Mouse (Mus musculus): Measurements from ENCODE around the gene Rarb. TPM values are rescaled to one million over a fixed set of nuclear protein-coding genes. Genes with fewer than 3 reads are reported as not detected.

The Rarb gene
- polyA plus RNA-seq, 1 experiment from 2014 or later = 61.2 TPM

GRCm38 (mm10) chr14:16448269-16448987 is 370.5 kb downstream of the Rarb start:
- DNase-seq (ENCODE audit: low spot score) (no peak), ATAC-seq (ENCODE audit: insufficient read depth, low FRiP score, low TSS enrichment) (peak; percentile 36; the same call in 1 of the 2 replicates)
- H3K4me3 ChIP-seq (ENCODE audit: low read depth, low read length) = no peak overlapping the region
- no peak overlapping the region for H3K9ac ChIP-seq (ENCODE audit: low read length)
- H3K27ac ChIP-seq (ENCODE audit: low read depth, low read length) = 0 out of 2 replicates have a peak overlapping the region, but pooled peaks have one; percentile 14
- H3K4me2 ChIP-seq (ENCODE audit: low read depth) = no peak overlapping the region
- no peaks in the 10 kb centered on the region for H3K27me3 ChIP-seq (ENCODE audit: control insufficient read depth, insufficient read depth, low read length)
- 57% methylated on average over 4 of the region's 4 CpGs for WGBS
- H3K36me3 ChIP-seq (ENCODE audit: control insufficient read depth, insufficient read depth, low read length) = no peaks in the 10 kb centered on the region
- no peaks in the 10 kb centered on the region for H3K9me3 ChIP-seq (ENCODE audit: control insufficient read depth, low read length)
- no peaks in the 10 kb centered on the region for H3K4me1 ChIP-seq (ENCODE audit: control insufficient read depth, insufficient read depth, low read length)

- WGBS = 38% methylated on average over 3 of the region's 3 CpGs
- H3K9ac ChIP-seq (ENCODE audit: low read length) = no peak overlapping the region
- H3K4me3 ChIP-seq (ENCODE audit: low read depth, low read length) = no peak overlapping the region
- no peaks in the 10 kb centered on the region for H3K9me3 ChIP-seq (ENCODE audit: control insufficient read depth, low read length)
- H3K4me2 ChIP-seq (ENCODE audit: low read depth) = no peak overlapping the region
- H3K27ac ChIP-seq (ENCODE audit: low read depth, low read length) = no peak overlapping the region
- no peaks in the 10 kb centered on the region for H3K27me3 ChIP-seq (ENCODE audit: control insufficient read depth, insufficient read depth, low read length)
- no peaks in the 10 kb centered on the region for H3K36me3 ChIP-seq (ENCODE audit: control insufficient read depth, insufficient read depth, low read length)
- H3K4me1 ChIP-seq (ENCODE audit: control insufficient read depth, insufficient read depth, low read length) = no peaks in the 10 kb centered on the region
- peak; percentile 82 for ATAC-seq (ENCODE audit: insufficient read depth, low FRiP score, low TSS enrichment)
- DNase-seq (ENCODE audit: low spot score) = peak; percentile 54
Measured at GRCm38 (mm10) chr14:16447587-16447986, 371.4 kb downstream of the Rarb start.

- Histone ChIP-seq H3K9ac (ENCODE audit: low read length) (no peak overlapping the region), H3K36me3 (ENCODE audit: control insufficient read depth, insufficient read depth, low read length) (peaks cover 4% of the 10 kb centered on the region; the same call in 1 of the 2 replicates), H3K27ac (ENCODE audit: low read depth, low read length) (no peak overlapping the region), H3K4me3 (ENCODE audit: low read depth, low read length) (no peak overlapping the region), H3K4me1 (ENCODE audit: control insufficient read depth, insufficient read depth, low read length) (no peaks in the 10 kb centered on the region), H3K9me3 (ENCODE audit: control insufficient read depth, low read length) (no peaks in the 10 kb centered on the region), H3K27me3 (ENCODE audit: control insufficient read depth, insufficient read depth, low read length) (no peaks in the 10 kb centered on the region), H3K4me2 (ENCODE audit: low read depth) (no peak overlapping the region)
- no peak for ATAC-seq (ENCODE audit: insufficient read depth, low FRiP score, low TSS enrichment)
- WGBS = 84% methylated on average over 4 of the region's 4 CpGs
- DNase-seq (ENCODE audit: low spot score) = no peak
Measured at GRCm38 (mm10) chr14:16444859-16445258, 374.1 kb downstream of the Rarb start.

DNA sequence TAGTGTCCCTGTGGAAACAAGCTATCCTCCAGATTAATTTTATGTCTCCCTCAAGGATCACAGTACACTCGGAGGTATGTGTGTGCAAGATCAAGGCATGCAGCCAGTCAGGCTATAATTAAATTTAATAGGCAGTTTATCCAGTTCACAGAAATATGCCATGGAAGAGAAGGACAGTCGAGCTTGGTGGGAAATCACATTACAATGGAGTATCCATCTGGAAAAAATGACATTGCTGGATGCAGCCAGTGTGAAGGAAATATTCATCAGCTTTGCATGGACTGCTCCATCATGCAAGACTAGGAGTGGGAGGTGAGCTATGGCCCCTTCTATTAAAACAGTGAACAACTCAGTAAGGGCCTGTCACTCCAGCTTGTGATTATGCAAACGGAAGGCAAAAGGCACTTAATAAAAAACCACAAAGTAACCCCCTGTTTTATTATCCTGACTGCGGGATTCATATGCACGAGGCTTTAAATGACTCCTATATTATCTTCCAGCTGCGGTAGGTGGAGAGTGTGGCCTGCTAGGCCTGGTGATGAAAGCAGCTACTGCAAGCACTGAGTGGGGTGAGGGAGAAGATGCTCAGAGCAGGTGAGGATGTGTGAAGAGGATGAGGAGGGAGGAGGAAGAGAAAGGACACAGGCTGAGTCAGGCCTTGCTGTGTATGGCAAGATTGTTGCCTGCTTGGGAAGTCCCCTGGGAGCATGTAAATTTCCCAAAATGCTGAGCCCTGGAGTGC is 379.4 kb downstream of the Rarb start:
- H3K9ac ChIP-seq (ENCODE audit: low read length) = no peak overlapping the region
- no peaks in the 10 kb centered on the region for H3K9me3 ChIP-seq (ENCODE audit: control insufficient read depth, low read length)
- no peak overlapping the region for H3K4me3 ChIP-seq (ENCODE audit: low read depth, low read length)
- H3K27ac ChIP-seq (ENCODE audit: low read depth, low read length) = no peak overlapping the region
- H3K36me3 ChIP-seq (ENCODE audit: control insufficient read depth, insufficient read depth, low read length) = peaks cover 6% of the 10 kb centered on the region; the same call in 1 of the 2 replicates
- ATAC-seq (ENCODE audit: insufficient read depth, low FRiP score, low TSS enrichment) (peak; percentile 46; the same call in 1 of the 2 replicates), DNase-seq (ENCODE audit: low spot score) (no peak)
- WGBS = 70% methylated on average over 6 of the region's 6 CpGs
- H3K27me3 ChIP-seq (ENCODE audit: control insufficient read depth, insufficient read depth, low read length) = no peaks in the 10 kb centered on the region
- H3K4me2 ChIP-seq (ENCODE audit: low read depth) = no peak overlapping the region
- no peaks in the 10 kb centered on the region for H3K4me1 ChIP-seq (ENCODE audit: control insufficient read depth, insufficient read depth, low read length)

DNA sequence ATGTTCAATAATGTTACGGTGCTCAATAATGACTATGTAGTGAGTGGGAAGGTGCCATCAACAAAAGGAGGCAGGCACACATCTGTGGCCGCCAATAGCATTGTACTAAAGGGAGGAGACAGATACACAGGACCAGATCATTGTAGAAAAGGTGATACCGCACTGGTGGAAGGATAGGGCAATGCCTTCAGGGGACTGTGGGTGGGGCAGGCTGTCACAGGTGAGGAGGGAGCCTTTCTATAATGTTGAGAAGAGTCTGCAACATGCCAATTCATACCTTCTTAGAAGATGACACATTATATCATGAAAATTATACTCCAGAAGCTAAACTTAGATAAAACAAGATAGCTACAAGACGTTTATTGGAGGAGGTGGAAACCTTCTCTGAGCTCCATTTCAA is 381.6 kb downstream of the Rarb start:
- Histone ChIP-seq H3K4me3 (ENCODE audit: low read depth, low read length) (no peak overlapping the region), H3K4me1 (ENCODE audit: control insufficient read depth, insufficient read depth, low read length) (no peaks in the 10 kb centered on the region), H3K9ac (ENCODE audit: low read length) (no peak overlapping the region), H3K9me3 (ENCODE audit: control insufficient read depth, low read length) (no peaks in the 10 kb centered on the region), H3K27me3 (ENCODE audit: control insufficient read depth, insufficient read depth, low read length) (no peaks in the 10 kb centered on the region), H3K4me2 (ENCODE audit: low read depth) (no peak overlapping the region), H3K27ac (ENCODE audit: low read depth, low read length) (no peak overlapping the region), H3K36me3 (ENCODE audit: control insufficient read depth, insufficient read depth, low read length) (peaks cover 8% of the 10 kb centered on the region)
- 95% methylated on average over 4 of the region's 4 CpGs for WGBS
- DNase-seq (ENCODE audit: low spot score) (no peak), ATAC-seq (ENCODE audit: insufficient read depth, low FRiP score, low TSS enrichment) (no peak)

DNA sequence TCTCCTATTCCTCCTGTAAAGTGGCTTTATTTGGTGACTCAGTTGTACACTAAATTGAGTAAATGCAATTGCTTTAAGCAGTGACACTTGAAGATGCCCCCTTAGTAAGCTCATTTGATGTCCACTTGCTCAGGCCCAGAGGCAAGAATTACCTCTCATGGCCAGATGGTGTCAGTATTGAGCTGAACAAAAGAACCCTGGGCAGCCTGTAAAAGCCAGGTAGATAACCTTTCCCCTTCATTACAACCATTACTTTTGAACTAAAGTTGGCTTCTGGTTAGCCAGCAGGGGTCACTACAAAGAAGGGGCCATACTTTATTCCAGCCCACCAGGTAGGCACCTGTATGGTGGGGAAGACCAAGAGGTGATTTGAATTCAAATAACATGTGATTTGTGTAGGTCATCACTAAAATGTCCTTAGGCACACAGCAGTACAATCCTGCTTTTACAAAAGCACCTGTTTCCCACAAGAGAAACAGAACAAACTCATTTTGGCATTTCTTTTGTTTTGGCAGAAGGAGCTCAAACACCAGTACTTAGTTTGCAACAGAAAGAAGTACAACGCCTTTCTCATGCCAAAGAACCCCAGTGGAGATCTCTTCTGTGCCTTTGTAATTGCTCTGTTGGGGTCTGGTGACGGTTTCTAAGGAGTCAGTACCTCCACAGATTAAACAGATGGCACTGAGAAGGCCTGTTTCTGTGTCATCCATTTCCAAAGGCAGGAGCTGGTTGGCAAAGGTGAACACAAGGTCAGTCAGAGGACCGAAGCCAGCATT is 384.4 kb downstream of the Rarb start:
- 53% methylated on average over 3 of the region's 3 CpGs for WGBS
- H3K4me2 ChIP-seq (ENCODE audit: low read depth) = no peak overlapping the region
- no peaks in the 10 kb centered on the region for H3K9me3 ChIP-seq (ENCODE audit: control insufficient read depth, low read length)
- H3K36me3 ChIP-seq (ENCODE audit: control insufficient read depth, insufficient read depth, low read length) = peaks cover 5% of the 10 kb centered on the region
- H3K27me3 ChIP-seq (ENCODE audit: control insufficient read depth, insufficient read depth, low read length) = no peaks in the 10 kb centered on the region
- peak; percentile 52 for DNase-seq (ENCODE audit: low spot score)
- no peak overlapping the region for H3K9ac ChIP-seq (ENCODE audit: low read length)
- no peak overlapping the region for H3K27ac ChIP-seq (ENCODE audit: low read depth, low read length)
- H3K4me1 ChIP-seq (ENCODE audit: control insufficient read depth, insufficient read depth, low read length) = no peaks in the 10 kb centered on the region
- no peak; the same call in 1 of the 2 replicates for ATAC-seq (ENCODE audit: insufficient read depth, low FRiP score, low TSS enrichment)
- no peak overlapping the region for H3K4me3 ChIP-seq (ENCODE audit: low read depth, low read length)

DNA sequence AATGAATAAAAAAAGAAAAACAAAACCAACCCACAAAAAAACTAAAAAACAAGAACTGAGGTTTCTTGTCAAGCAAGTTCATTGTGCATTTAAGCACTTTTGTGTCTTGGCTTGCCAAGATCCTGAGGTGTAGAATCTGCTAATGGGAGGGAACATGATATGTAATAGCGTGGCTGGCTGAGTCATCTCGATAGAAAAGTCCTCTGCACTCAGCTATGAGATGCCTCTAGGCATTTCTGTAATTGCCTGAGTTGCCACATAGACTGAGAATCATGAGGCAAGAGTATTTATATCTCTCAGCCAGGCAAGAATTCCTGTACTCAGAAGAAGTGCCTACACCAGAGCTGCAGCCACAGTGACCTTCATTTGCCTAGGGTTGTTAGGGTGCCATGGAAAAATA is 385.8 kb downstream of the Rarb start:
- H3K4me2 ChIP-seq (ENCODE audit: low read depth) = no peak overlapping the region
- H3K27ac ChIP-seq (ENCODE audit: low read depth, low read length) = no peak overlapping the region
- no peak for DNase-seq (ENCODE audit: low spot score)
- no peaks in the 10 kb centered on the region for H3K9me3 ChIP-seq (ENCODE audit: control insufficient read depth, low read length)
- no peaks in the 10 kb centered on the region for H3K27me3 ChIP-seq (ENCODE audit: control insufficient read depth, insufficient read depth, low read length)
- no peaks in the 10 kb centered on the region for H3K4me1 ChIP-seq (ENCODE audit: control insufficient read depth, insufficient read depth, low read length)
- 86% methylated on average over 2 of the region's 2 CpGs for WGBS
- no peak for ATAC-seq (ENCODE audit: insufficient read depth, low FRiP score, low TSS enrichment)
- H3K4me3 ChIP-seq (ENCODE audit: low read depth, low read length) = no peak overlapping the region
- peaks cover 5% of the 10 kb centered on the region for H3K36me3 ChIP-seq (ENCODE audit: control insufficient read depth, insufficient read depth, low read length)
- H3K9ac ChIP-seq (ENCODE audit: low read length) = no peak overlapping the region

DNA sequence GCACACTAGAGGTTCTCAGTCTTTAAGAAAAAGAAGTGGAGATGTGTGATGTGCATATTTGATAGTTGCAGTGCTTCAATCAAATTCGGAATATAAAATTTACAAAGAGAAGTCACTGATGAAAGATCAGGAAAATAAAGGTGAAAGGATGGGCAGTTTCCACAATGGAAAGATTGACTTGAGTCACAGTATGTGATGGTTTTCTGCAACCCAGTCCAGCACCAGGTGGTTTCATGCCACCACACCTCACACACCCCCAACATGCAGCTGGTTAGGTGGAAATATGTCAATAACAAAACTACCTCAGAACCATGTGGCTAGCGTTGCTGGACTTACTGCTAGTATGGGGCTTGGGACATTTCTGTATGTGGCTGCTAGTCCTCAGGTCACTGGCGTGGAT is 386.4 kb downstream of the Rarb start:
- DNase-seq (ENCODE audit: low spot score) = no peak
- Histone ChIP-seq H3K9ac (ENCODE audit: low read length) (no peak overlapping the region), H3K4me2 (ENCODE audit: low read depth) (no peak overlapping the region), H3K4me1 (ENCODE audit: control insufficient read depth, insufficient read depth, low read length) (no peaks in the 10 kb centered on the region), H3K4me3 (ENCODE audit: low read depth, low read length) (no peak overlapping the region), H3K9me3 (ENCODE audit: control insufficient read depth, low read length) (no peaks in the 10 kb centered on the region), H3K36me3 (ENCODE audit: control insufficient read depth, insufficient read depth, low read length) (peaks cover 5% of the 10 kb centered on the region), H3K27me3 (ENCODE audit: control insufficient read depth, insufficient read depth, low read length) (no peaks in the 10 kb centered on the region), H3K27ac (ENCODE audit: low read depth, low read length) (no peak overlapping the region)
- ATAC-seq (ENCODE audit: insufficient read depth, low FRiP score, low TSS enrichment) = no peak
- 86% methylated on average over 3 of the region's 3 CpGs for WGBS

All from neural tube, embryonic 11.5 days (tissue).